Mouse (Mus musculus): ENCODE data around the gene Olfr1380.
"Not testable (repeated sequence)": the region's sequence is repeated elsewhere in the genome, so short reads cannot be mapped to it uniquely, and the experiment has no call there.

Gene Olfr1380

GRCm38 (mm10) chr11:49556578-49556977 lies at the start of gene Olfr1380:
Gene Olfr1380 (plus strand): TSS chr11:49556878.
- not testable (repeated sequence) for DNase-seq

GRCm38 (mm10) chr11:49518086-49518485 lies 38.6 kb upstream of the Olfr1380 start:
- no peak for DNase-seq

GRCm38 (mm10) chr11:49519348-49519747 lies 37.3 kb upstream of the Olfr1380 start, which contains the start of gene Olfr1383:
Gene Olfr1383 (plus strand): TSS chr11:49519648.
- DNase-seq = no peak

DNA sequence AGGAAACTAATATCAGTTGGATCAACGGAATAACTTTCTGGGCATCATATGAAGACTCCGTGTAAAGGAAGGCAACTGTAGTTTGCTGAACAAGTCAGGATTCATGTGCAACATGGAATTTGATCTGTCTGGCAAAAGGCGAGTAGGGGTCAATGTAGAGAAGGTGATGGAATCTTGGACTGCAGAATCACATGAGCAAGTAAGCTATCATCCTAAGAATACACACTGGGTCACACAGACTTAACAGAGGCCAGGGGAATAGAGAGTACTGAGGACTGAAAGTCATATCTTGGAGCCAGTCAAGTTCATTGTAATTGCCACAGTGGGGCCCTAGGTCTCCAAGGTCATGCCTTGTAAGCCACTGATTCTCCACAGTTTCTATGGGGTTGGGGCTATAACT lies 28.7 kb upstream of the Olfr1380 start, which contains the start of gene Olfr1382:
Olfr1382 (plus strand) TSS at position 301 of the 400 bp plus-strand sequence.
- no peak for DNase-seq

DNA sequence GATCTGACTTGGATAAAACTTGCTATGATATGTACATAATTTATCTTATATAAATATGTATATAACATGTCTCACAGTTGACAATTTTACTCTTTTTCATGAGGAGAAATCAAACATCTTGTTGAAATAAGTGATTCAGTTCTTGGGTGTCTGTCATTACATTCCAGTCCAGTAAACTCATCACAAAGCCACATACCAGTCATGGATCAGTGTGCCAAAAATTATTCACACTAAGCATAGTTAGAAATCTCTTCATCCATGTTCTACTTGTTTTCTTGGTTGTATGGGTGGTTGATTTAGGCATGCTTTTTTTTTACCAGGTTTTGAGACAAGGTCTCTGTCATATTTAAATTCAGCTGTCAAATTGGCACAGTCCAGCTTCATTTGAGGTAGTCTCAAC lies 23.9 kb upstream of the Olfr1380 start:
- no peak for DNase-seq

DNA sequence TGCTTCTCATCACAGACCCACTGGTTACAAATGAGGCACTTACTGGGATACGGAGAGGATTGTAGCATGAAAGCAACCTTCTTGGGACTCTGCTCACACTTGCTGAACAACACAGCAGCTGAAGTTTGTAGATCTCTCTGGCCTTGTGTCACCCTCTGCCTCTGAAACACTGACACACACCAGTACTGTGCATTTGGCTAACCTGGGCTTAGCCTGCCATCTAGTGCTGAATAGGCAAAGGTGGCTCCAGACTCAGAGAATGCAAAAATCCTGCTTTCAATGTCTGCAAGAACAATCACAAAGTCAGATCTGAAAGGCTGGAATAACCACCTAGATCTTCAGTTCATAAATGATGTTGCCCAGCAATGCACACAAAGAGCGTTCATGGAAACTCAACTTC lies 20.0 kb upstream of the Olfr1380 start:
- DNase-seq = peak; percentile 2 to 4

DNA sequence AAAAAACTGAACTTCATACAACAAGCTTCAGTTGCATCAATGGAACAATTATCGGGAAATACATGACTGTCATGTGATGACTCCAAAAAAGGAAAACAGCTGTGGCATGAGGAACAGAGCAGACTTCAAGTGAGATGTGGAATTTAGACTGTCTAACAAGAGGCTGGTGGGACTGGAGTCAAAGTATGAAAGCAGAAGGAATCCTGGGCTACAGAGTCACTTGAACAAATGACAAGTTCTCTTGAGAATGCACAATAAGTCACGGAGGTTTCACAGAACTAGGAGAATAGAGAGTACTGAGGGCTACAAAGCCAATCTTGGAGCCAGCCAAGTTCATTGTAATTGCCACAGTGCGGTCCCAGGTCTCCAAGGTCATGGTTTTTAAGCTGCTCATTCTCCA lies 13.5 kb upstream of the Olfr1380 start, which contains the start of gene Olfr1381:
Olfr1381 (plus strand) TSS at position 301 of the 400 bp plus-strand sequence.
- DNase-seq = not testable (repeated sequence)

- peak in 1 of 2 experiments; percentile 6 for DNase-seq
Observed at GRCm38 (mm10) chr11:49554033-49554432, 2.6 kb upstream of the Olfr1380 start.

GRCm38 (mm10) chr11:49575054-49575453 lies 18.4 kb downstream of the Olfr1380 start:
- not testable (repeated sequence) for DNase-seq

- not testable (repeated sequence) for DNase-seq
Observed at GRCm38 (mm10) chr11:49580452-49580851, 23.8 kb downstream of the Olfr1380 start.

- no peak for DNase-seq
Observed at GRCm38 (mm10) chr11:49590213-49590612, 33.5 kb downstream of the Olfr1380 start.

- not testable (repeated sequence) for DNase-seq
Observed at GRCm38 (mm10) chr11:49597149-49597548, 40.5 kb downstream of the Olfr1380 start.

GRCm38 (mm10) chr11:49608306-49608705 lies 51.6 kb downstream of the Olfr1380 start:
- not testable (repeated sequence) for DNase-seq

DNA sequence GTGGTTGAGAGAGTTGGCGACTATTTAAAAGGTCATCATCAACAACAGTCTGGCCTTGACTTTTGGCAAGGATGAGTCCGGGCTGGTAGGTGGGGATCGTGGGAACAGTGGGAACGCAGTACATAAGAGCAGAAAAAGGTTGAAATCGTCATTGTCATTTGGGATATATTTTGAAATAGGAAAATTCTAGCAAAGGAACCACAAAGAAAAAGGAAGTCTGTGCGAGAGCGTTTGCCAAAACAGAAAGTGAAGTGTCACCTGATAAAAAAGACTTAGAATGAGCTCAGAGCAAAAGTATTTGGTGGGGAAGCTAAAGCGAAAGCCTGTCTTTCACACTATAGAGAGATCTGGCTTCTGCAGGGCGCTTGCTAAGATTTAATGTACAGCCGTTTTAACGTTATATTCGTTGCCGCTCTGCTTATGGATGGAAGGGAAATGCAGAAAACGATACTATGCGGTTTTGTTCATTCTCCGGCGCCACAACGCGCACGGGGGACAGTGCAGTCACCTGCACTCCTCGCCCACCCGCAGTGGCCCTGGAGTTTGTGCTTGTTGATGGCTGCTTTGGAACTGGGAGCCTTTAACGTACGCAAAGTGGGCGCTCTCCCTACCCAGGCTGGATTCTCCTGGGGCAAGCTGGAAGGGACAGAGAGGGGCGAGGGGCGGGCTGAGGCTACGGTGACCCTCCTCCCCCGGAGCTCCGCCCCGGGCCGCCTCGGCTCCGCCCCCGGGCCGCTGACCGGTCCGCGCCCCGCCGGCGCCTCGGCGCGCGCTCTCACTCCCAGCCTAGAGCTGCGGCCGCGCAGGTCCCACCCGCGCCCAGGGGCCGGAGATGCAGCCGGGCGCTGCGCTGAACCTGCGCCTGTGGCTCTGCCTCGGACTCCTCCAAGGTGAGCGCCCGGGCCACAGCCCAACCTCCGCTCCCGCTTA lies 52.5 kb downstream of the Olfr1380 start, which contains the start of gene Flt4:
Flt4 (plus strand) TSS at position 326 of the 930 bp plus-strand sequence.
- DNase-seq = peak; percentile 59 to 70

GRCm38 (mm10) chr11:49609868-49610824 lies 53.5 kb downstream of the Olfr1380 start:
- peak; percentile 60 to 71 for DNase-seq

DNA sequence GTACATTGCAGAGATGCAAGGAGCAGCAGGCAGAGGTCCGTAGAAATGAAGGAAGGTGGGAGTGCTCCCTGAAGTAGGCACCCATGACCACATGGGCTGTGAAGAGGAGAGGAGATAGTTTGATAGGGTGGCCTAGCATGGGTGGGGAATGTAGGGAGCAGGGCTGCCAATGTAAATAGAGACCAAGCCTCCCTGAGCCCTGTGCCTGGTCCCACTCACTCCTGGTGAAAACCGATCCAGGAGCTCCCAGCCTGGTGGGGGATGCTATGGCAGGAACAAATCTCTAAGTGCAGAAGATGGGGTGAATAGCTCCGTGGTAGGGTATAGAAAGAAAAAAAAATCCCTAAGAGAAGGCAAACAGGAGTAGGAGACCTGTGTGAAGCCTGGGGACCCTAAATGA lies 54.7 kb downstream of the Olfr1380 start:
- not testable (repeated sequence) for DNase-seq

DNA sequence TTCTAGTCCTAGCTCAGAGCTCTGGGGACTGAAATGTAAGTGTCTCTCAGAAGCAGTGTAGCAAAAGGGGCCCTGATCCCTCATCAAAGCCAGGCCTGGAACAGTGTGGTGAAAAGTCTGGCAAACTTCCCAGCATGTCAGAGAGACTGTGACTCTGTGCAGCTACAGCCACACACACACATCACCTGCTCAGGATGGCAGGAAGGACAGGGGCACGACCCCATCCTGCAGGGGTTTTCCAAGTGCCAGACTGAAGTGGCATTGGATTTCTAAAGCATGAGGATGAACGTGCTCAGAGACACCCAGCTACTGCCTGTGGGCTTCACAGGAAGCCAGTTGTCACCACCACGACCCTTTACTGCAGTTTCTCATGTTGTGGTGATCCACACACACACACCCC lies 55.5 kb downstream of the Olfr1380 start:
- no peak for DNase-seq

DNA sequence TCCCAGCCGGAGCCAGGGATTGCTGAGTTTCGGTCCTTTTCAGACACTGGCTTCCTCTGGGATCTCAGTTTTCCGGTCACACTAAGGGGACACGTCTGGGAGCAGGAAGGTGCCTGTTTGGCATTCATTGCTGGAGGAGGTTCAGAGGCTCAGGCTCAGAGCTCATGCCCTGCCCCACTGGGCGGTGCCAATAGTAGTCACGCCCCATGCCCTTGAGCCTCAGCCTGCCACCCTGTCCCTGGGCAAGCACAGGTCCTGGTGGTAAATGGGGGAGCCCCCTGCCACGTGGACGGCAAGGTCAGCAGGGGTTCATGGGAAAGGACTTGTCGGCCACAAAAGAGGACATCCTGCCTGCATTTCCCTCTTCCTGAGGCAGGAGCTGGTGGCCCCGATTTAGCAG lies 56.7 kb downstream of the Olfr1380 start:
- peak; percentile 51 to 67 for DNase-seq
